11 mouse cellular contexts compared by ENCODE assay signal in genomic region chr16:35872410-35873006, GRCm38 (mm10). TPM values are rescaled to one million over a fixed set of nuclear protein-coding genes. Genes with fewer than 3 reads are reported as not detected.
DNase-seq lines count a peak whose midpoint lies in the region; ATAC-seq and TF ChIP-seq lines count a peak whose summit lies in the region.
"Had no signal": no experiment of that assay in that cellular context is flagged by ENCODE, and none has a peak within 500 bp of the region (broad histone marks: within the 10 kb centered on the region; RNA-seq: fewer than 3 reads in every experiment).

No protein-coding gene starts in this region.

- H3K36me3 ChIP-seq in hindbrain, embryonic 10.5 days = no peaks in the 10 kb centered on the region
- no peaks in the 10 kb centered on the region for H3K36me3 ChIP-seq in hindbrain, embryonic 12.5 days
- H3K36me3 ChIP-seq in liver, embryonic 11.5 days (ENCODE audit: control insufficient read depth, insufficient read depth, low read length) = no peaks in the 10 kb centered on the region
- no peaks in the 10 kb centered on the region for H3K36me3 ChIP-seq in kidney, embryonic 14.5 days (ENCODE audit: control insufficient read depth, insufficient read depth, low read length)
- H3K36me3 ChIP-seq: neural tube, embryonic 15.5 days had no signal

- H3K27me3 ChIP-seq in hindbrain, embryonic 10.5 days (ENCODE audit: insufficient read depth, poor library complexity, severe bottlenecking) = peaks cover 50% of the 10 kb centered on the region
- peaks cover 34% of the 10 kb centered on the region for H3K27me3 ChIP-seq in hindbrain, embryonic 12.5 days
- H3K27me3 ChIP-seq in liver, embryonic 11.5 days (replicated peaks; ENCODE audit: control insufficient read depth, insufficient read depth, low read length) = peaks cover 26% of the 10 kb centered on the region
- peaks cover 26% of the 10 kb centered on the region for H3K27me3 ChIP-seq in kidney, embryonic 14.5 days (ENCODE audit: control insufficient read depth, insufficient read depth, low read length)

- WGBS in hindbrain, embryonic 10.5 days = 35% methylated on average over 14 of the region's 14 CpGs
- WGBS in hindbrain, embryonic 12.5 days = 39% methylated on average over 14 of the region's 14 CpGs
- WGBS in bone marrow, adult 2 months = 12% methylated on average over 14 of the region's 14 CpGs
- WGBS in liver, embryonic 11.5 days = 24% methylated on average over 14 of the region's 14 CpGs
- 38% methylated on average over 14 of the region's 14 CpGs for WGBS in kidney, embryonic 14.5 days

- H3K4me2 ChIP-seq in hindbrain, embryonic 12.5 days (replicated peaks) = no peak overlapping the region
- peak overlapping the region; percentile 95 for H3K4me2 ChIP-seq in liver, embryonic 11.5 days
- no peak overlapping the region for H3K4me2 ChIP-seq in kidney, embryonic 14.5 days (replicated peaks; ENCODE audit: low read depth, low read length)

- TF ChIP-seq POLR2A in bone marrow, adult 2 months (IDR thresholded peaks at IDR 0.05; ENCODE audit: borderline replicate concordance, control insufficient read depth, low read depth, low read length) = no peak

- no peak overlapping the region for H3K9ac ChIP-seq in hindbrain, embryonic 12.5 days
- H3K9ac ChIP-seq in liver, embryonic 11.5 days (ENCODE audit: low read depth, low read length) = no peak overlapping the region
- H3K9ac ChIP-seq in kidney, embryonic 14.5 days (ENCODE audit: low read depth, low read length) = no peak overlapping the region
- H3K9ac ChIP-seq: forebrain, embryonic 13.5 days; neural tube, embryonic 15.5 days had no signal

- H3K4me1 ChIP-seq in hindbrain, embryonic 10.5 days (replicated peaks) = peaks cover 20% of the 10 kb centered on the region
- peaks cover 14% of the 10 kb centered on the region; the same call in 1 of the 2 replicates for H3K4me1 ChIP-seq in hindbrain, embryonic 12.5 days
- H3K4me1 ChIP-seq in bone marrow, adult 2 months (ENCODE audit: control insufficient read depth, insufficient read depth, low read length) = no peaks in the 10 kb centered on the region
- H3K4me1 ChIP-seq in liver, embryonic 11.5 days (replicated peaks; ENCODE audit: control insufficient read depth, insufficient read depth, low read length) = peaks cover 9% of the 10 kb centered on the region
- H3K4me1 ChIP-seq in kidney, embryonic 14.5 days (ENCODE audit: control insufficient read depth, insufficient read depth, low read length) = no peaks in the 10 kb centered on the region

- no peak for DNase-seq in hindbrain, embryonic 10.5 days (ENCODE audit: low spot score)
- DNase-seq in B cell, adult 2 months = peak; percentile 24 to 26
- DNase-seq in liver, embryonic 11.5 days (ENCODE audit: low spot score) = peak; percentile 28
- DNase-seq in frontal cortex, postnatal 25 days (ENCODE audit: low spot score in 2 of 2) = no peak
- no peak for DNase-seq in cerebellum, adult 18-20 months
- DNase-seq: kidney, adult 8-10 months had no signal

- no peak overlapping the region for H3K27ac ChIP-seq in hindbrain, embryonic 10.5 days
- H3K27ac ChIP-seq in hindbrain, embryonic 12.5 days = no peak overlapping the region
- no peak overlapping the region for H3K27ac ChIP-seq in bone marrow, adult 2 months (ENCODE audit: control insufficient read depth, insufficient read depth, low read depth, low read length, poor library complexity)
- no peak overlapping the region for H3K27ac ChIP-seq in liver, embryonic 11.5 days (ENCODE audit: low read depth, low read length)
- H3K27ac ChIP-seq in kidney, embryonic 14.5 days (ENCODE audit: low read depth, low read length) = no peak overlapping the region
- H3K27ac ChIP-seq: forebrain, embryonic 13.5 days; neural tube, embryonic 15.5 days had no signal

- H3K9me3 ChIP-seq in hindbrain, embryonic 10.5 days = no peaks in the 10 kb centered on the region
- H3K9me3 ChIP-seq in hindbrain, embryonic 12.5 days (replicated peaks) = no peaks in the 10 kb centered on the region
- no peaks in the 10 kb centered on the region for H3K9me3 ChIP-seq in liver, embryonic 11.5 days (ENCODE audit: control insufficient read depth, low read length)
- H3K9me3 ChIP-seq in kidney, embryonic 14.5 days (ENCODE audit: control insufficient read depth, low read length) = no peaks in the 10 kb centered on the region
- H3K9me3 ChIP-seq: neural tube, embryonic 15.5 days had no signal

- 0 out of 2 replicates have a peak overlapping the region, but pooled peaks have one; percentile 74 for H3K4me3 ChIP-seq in hindbrain, embryonic 10.5 days
- H3K4me3 ChIP-seq in hindbrain, embryonic 12.5 days = no peak overlapping the region
- H3K4me3 ChIP-seq in bone marrow, adult 2 months (replicated peaks; ENCODE audit: control insufficient read depth, low read depth, low read length) = peak overlapping the region; percentile 95
- H3K4me3 ChIP-seq in liver, embryonic 11.5 days (ENCODE audit: low read depth, low read length) = peak overlapping the region; percentile 74; the same call in 1 of the 2 replicates
- no peak overlapping the region for H3K4me3 ChIP-seq in kidney, embryonic 14.5 days (ENCODE audit: low read length)

- no peak for ATAC-seq in hindbrain, embryonic 12.5 days (ENCODE audit: low FRiP score)
- no peak for ATAC-seq in liver, embryonic 11.5 days (replicated peaks; ENCODE audit: low FRiP score)
- no peak for ATAC-seq in kidney, embryonic 14.5 days (ENCODE audit: low FRiP score, low TSS enrichment)
- ATAC-seq: forebrain, embryonic 13.5 days had no signal

- no peak for TF ChIP-seq CTCF in bone marrow, adult 2 months (IDR thresholded peaks at IDR 0.05; ENCODE audit: control insufficient read depth, insufficient read depth, low read length)

RNA-seq across cellular contexts. Expression of gene Parp14, which starts 1.2 kb away (rescaled TPM):
- polyA plus RNA-seq in hindbrain, embryonic 10.5 days (2016; fragmentation: Nextera tagmentation; extraction: Ambion mirVana) = 0.18 and 0.21 TPM in 2 replicates
- polyA plus RNA-seq in hindbrain, embryonic 12.5 days (2016; fragmentation: Nextera tagmentation; extraction: Ambion mirVana) = 0.43 and 0.47 TPM in 2 replicates
- 8.5 and 17.2 TPM in 2 replicates for polyA plus RNA-seq in bone marrow, adult 2 months (2011; ENCODE audit: insufficient read depth, insufficient read length, low replicate concordance, missing spikeins)
- polyA plus RNA-seq in liver, embryonic 11.5 days (2014; fragmentation: Nextera tagmentation; extraction: Ambion mirVana) = 0.70 and 1.3 TPM in 2 replicates
- polyA plus RNA-seq in kidney, embryonic 14.5 days (2014; fragmentation: Nextera tagmentation; extraction: Ambion mirVana) = 0.36 and 0.81 TPM in 2 replicates

Comparison
In these comparisons a context has a peak if more than half of its experiments do, and no peak if none do; other contexts are left out.
1. H3K4me3 ChIP-seq: peak in hindbrain, embryonic 10.5 days (single experiment), bone marrow, adult 2 months (single experiment) and liver, embryonic 11.5 days (single experiment); none in hindbrain, embryonic 12.5 days (single experiment) and kidney, embryonic 14.5 days (single experiment).
2. DNase-seq: peak in B cell, adult 2 months (2 of 2) and liver, embryonic 11.5 days (single experiment); none in hindbrain, embryonic 10.5 days (single experiment), frontal cortex, postnatal 25 days (0 of 2) and cerebellum, adult 18-20 months (0 of 2).